Mouse (Mus musculus): ENCODE measurements around the gene Cpm. TPM values are rescaled to one million over a fixed set of nuclear protein-coding genes. Genes with fewer than 3 reads are reported as not detected.

The Cpm gene
- polyA plus RNA-seq (2021; fragmentation: Nextera tagmentation): 11.4 and 12.5 TPM in 2 replicates
- long read RNA-seq, experiment 1, partial matches to known transcripts: 1 of 25 reads
- long read RNA-seq, experiment 1, other reads (novel, unspliced or antisense): 22 of 25 reads
- long read RNA-seq, experiment 2, partial matches to known transcripts: 23 of 122 reads
- long read RNA-seq, experiment 2, other reads (novel, unspliced or antisense): 95 of 122 reads

DNA sequence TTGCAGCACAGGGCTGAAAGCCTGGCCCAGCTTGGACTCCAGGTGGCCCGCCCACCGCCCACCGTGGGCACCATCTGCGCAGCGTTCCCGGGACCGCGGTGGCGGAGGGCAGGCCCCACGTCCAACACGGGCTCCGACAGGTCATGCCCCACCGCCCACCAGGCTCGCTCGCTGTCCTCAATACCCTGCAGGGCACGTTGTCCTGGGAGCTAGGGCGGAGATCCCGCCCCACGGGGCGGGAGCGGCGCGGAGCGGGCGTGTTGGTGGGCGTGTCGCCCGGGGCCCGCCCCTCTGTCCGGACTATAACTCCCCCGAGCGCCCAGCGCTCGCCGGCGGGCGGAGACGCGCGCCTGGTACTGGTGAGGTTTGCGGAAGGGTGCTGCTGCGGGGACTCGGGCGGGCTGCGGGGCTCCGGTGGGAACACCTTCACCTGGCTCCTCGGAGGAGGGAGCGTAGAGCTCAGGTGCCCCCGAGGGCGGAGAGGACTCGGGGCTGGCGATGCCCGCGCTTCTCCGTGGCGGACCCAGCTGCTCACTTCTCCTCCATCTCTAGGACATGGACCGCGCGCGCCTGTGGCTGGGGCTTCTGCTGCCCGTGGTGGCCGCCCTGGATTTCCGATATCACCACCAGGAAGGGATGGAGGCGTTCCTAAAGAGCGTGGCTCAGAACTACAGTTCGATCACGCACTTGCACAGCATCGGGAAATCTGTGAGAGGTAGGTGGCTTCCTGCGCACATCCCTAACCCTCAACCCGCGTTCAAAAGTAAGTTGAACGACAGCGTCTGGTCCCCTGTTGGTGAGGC lies at the start of gene Cpm:
Gene Cpm, plus strand, starts transcription at position 332 of the 803 bp plus-strand sequence.

DNA sequence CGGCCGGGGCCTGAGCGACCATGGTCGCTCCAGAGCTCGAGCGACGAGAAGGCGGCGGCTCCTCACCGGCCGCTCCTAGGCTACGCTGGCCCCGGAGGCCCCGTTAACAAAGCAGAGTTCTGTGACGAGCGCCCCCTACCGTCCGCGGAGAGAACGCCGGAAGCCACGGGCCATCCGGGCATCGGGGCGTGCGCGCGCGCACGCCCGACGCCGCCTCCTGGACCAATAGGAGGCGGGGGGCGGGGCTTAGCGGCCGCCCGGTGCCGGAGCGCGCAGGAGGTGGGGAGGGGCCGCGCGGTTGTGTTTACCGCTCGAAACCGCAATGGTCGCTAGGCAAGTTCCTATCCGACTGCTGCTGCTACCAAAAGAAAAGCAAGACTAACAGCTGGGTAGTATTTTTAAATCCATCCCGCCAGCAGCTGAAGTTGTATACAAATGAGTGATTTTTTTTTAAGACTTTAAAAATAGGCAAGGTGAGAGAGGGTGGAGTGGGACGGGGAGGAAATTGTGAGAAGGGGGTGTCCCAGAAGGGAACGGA lies 81.4 kb downstream of the Cpm start, which contains the start of gene Mdm2:
Gene Mdm2, minus strand, starts transcription at position 155 of the 538 bp plus-strand sequence.

Other genes starting within 250 kb of the Cpm start
- gene Cpsf6, start 249.5 kb upstream of the Cpm start, polyA plus RNA-seq (2021; fragmentation: Nextera tagmentation): 19.6 and 19.7 TPM in 2 replicates
- 25.0 and 28.1 TPM in 2 replicates for gene Mdm2, start 81.3 kb downstream of the Cpm start, polyA plus RNA-seq (2021; fragmentation: Nextera tagmentation)
- 1.5 and 1.7 TPM in 2 replicates for gene Slc35e3, start 116.9 kb downstream of the Cpm start, polyA plus RNA-seq (2021; fragmentation: Nextera tagmentation)
- 8.7 and 9.5 TPM in 2 replicates for gene Nup107, start 163.2 kb downstream of the Cpm start, polyA plus RNA-seq (2021; fragmentation: Nextera tagmentation)
- gene Rap1b, start 216.5 kb downstream of the Cpm start, polyA plus RNA-seq (2021; fragmentation: Nextera tagmentation): 26.7 and 26.9 TPM in 2 replicates